ENCODE assay signal across 9 mouse cellular contexts in the genomic region with DNA sequence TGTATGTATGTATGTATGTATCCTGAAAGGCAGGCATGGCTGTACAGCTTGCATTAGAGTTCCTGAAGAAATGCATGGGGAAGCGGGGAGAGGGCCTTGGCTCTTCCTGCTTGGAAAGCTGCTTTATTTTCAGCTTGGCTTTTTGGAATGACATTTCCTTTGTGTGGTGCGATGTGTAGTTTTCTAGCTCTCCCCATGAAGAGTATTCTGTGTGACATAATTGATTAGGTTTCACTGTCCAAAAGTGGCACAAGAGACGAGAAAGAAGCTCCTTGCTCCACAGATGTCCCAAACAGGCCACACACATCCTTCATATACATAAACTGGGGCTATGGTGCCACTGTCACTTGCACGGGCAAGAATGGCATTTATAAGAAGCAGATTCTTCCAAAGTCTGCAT.
DNase-seq lines count a peak whose midpoint lies in the region; ATAC-seq and TF ChIP-seq lines count a peak whose summit lies in the region.
"Had no signal": no experiment of that assay in that cellular context is flagged by ENCODE, and none has a peak within 500 bp of the region (broad histone marks: within the 10 kb centered on the region; RNA-seq: fewer than 3 reads in every experiment).

No protein-coding gene starts in this region.

- no peaks in the 10 kb centered on the region for H3K9me3 ChIP-seq in forebrain, embryonic 14.5 days (replicated peaks; ENCODE audit: control insufficient read depth, low read length)
- H3K9me3 ChIP-seq in midbrain, embryonic 15.5 days, result no peaks in the 10 kb centered on the region

- peak overlapping the region; percentile 43; the same call in 1 of the 2 replicates for H3K9ac ChIP-seq in forebrain, embryonic 14.5 days (ENCODE audit: low read length)
- no peak overlapping the region for H3K9ac ChIP-seq in midbrain, embryonic 15.5 days
- H3K9ac ChIP-seq: liver, embryonic 14.5 days had no signal

- DNase-seq in heart, adult 11 months, result peak; percentile 71
- DNase-seq in heart, adult 8-10 months (ENCODE audit: low spot score), result no peak
- no peak for DNase-seq in layer of hippocampus, adult 2 months (ENCODE audit: low spot score in 2 of 2)
- no peak for DNase-seq in layer of hippocampus, postnatal 36 days
- DNase-seq in forebrain, embryonic 14.5 days (ENCODE audit: low spot score), result no peak
- DNase-seq in kidney, adult 18-20 months, result no peak

- TF ChIP-seq CTCF in layer of hippocampus, adult 2 months (conservative IDR thresholded peaks at IDR 0.05), result no peak

- no peaks in the 10 kb centered on the region for H3K36me3 ChIP-seq in forebrain, embryonic 14.5 days (ENCODE audit: control insufficient read depth, insufficient read depth, low read length)
- H3K36me3 ChIP-seq in midbrain, embryonic 15.5 days (replicated peaks), result no peaks in the 10 kb centered on the region

- H3K4me3 ChIP-seq in layer of hippocampus, adult 2 months, result no peak overlapping the region; the same call in 1 of the 2 replicates
- H3K4me3 ChIP-seq in forebrain, embryonic 14.5 days (ENCODE audit: low read depth, low read length), result no peak overlapping the region
- H3K4me3 ChIP-seq in midbrain, embryonic 15.5 days, result no peak overlapping the region

- no peak for ATAC-seq in forebrain, embryonic 14.5 days
- ATAC-seq in midbrain, embryonic 15.5 days (replicated peaks), result no peak
- no peak for ATAC-seq in erythroid progenitor cell, adult 5-6 weeks (replicated peaks; ENCODE audit: low FRiP score, poor library complexity, severe bottlenecking)

- peaks cover 11% of the 10 kb centered on the region; the same call in 1 of the 2 replicates for H3K4me1 ChIP-seq in forebrain, embryonic 14.5 days (ENCODE audit: control insufficient read depth, insufficient read depth, low read length)
- H3K4me1 ChIP-seq in midbrain, embryonic 15.5 days, result peaks cover 18% of the 10 kb centered on the region

- H3K4me2 ChIP-seq in forebrain, embryonic 14.5 days (ENCODE audit: low read length), result peak overlapping the region; percentile 46
- H3K4me2 ChIP-seq in midbrain, embryonic 15.5 days, result peak overlapping the region; percentile 40; the same call in 1 of the 2 replicates

- peak overlapping the region; percentile 8; the same call in 1 of the 2 replicates for H3K27ac ChIP-seq in layer of hippocampus, adult 2 months
- H3K27ac ChIP-seq in forebrain, embryonic 14.5 days (ENCODE audit: low read depth, low read length), result no peak overlapping the region
- H3K27ac ChIP-seq in midbrain, embryonic 15.5 days, result no peak overlapping the region
- H3K27ac ChIP-seq: liver, embryonic 14.5 days had no signal

- H3K27me3 ChIP-seq in forebrain, embryonic 14.5 days (replicated peaks; ENCODE audit: control insufficient read depth, insufficient read depth, low read length), result no peaks in the 10 kb centered on the region
- H3K27me3 ChIP-seq in midbrain, embryonic 15.5 days (replicated peaks), result no peaks in the 10 kb centered on the region

- WGBS in forebrain, embryonic 14.5 days, result 45% methylated on average over 4 of the region's 4 CpGs
- WGBS in midbrain, embryonic 15.5 days, result 66% methylated on average over 4 of the region's 4 CpGs
